Mouse (Mus musculus) G1E (cell line): ENCODE results near the gene Otud3.

Source experiments
- CTCF ChIP-seq: IDR thresholded peaks from 2 replicates; pipeline ENCODE4 v1.5.1; 2012; ENCODE audit warnings: low read depth, low read length, inconsistent platforms, mixed read lengths
- GATA1 ChIP-seq: IDR thresholded peaks from 2 replicates; pipeline ENCODE4 v1.6.1; 2012; ENCODE audit warnings: borderline replicate concordance, low read length, inconsistent platforms, mixed read lengths
- GATA2 ChIP-seq: IDR thresholded peaks from 2 replicates; pipeline ENCODE4 v1.6.1; 2012; ENCODE audit warnings: low read depth, low read length, inconsistent platforms, borderline replicate concordance
- POLR2AphosphoS5 ChIP-seq: IDR thresholded peaks from 2 replicates; pipeline ENCODE4 v1.6.1; 2012; ENCODE audit warnings: low read depth, low read length, inconsistent platforms; ENCODE audit not compliant: insufficient replicate concordance
- TAL1 ChIP-seq: conservative IDR thresholded peaks from 2 replicates; pipeline ENCODE4 v1.6.1; 2012; ENCODE audit warnings: low read depth, low read length, inconsistent platforms, mixed read lengths

GRCm38 (mm10) chr4:138852961-138853360 lies 60.8 kb downstream of the Otud3 start:
- no peak for TF ChIP-seq CTCF
- TF ChIP-seq GATA1 = no peak
- no peak for TF ChIP-seq TAL1
- TF ChIP-seq POLR2AphosphoS5 = no peak
- no peak for TF ChIP-seq GATA2
